ENCODE assay signal across 17 mouse cellular contexts in genomic region chr11:118000083-118000482, GRCm38 (mm10). TPM values are rescaled to one million over a fixed set of nuclear protein-coding genes. Genes with fewer than 3 reads are reported as not detected.
A peak's percentile ranks its signal among the peaks of the same experiment; 100 is the strongest.
DNase-seq lines count a peak whose midpoint lies in the region; ATAC-seq and TF ChIP-seq lines count a peak whose summit lies in the region.
"Had no signal": no experiment of that assay in that cellular context is flagged by ENCODE, and none has a peak within 500 bp of the region (broad histone marks: within the 10 kb centered on the region; RNA-seq: fewer than 3 reads in every experiment).

No protein-coding gene starts in this region.

- ATAC-seq in heart, embryonic 12.5 days (ENCODE audit: insufficient number of reproducible peaks, low FRiP score): 0 out of 2 replicates have a peak, but pooled peaks have one; percentile 21
- ATAC-seq in megakaryocyte, adult 5-6 weeks (ENCODE audit: poor library complexity, severe bottlenecking): no peak
- peak; percentile 16; the same call in 1 of the 2 replicates for ATAC-seq in liver, embryonic 14.5 days (ENCODE audit: insufficient read depth)
- ATAC-seq: lung, postnatal 0 days; midbrain, embryonic 16.5 days had no signal

- no peaks in the 10 kb centered on the region for H3K27me3 ChIP-seq in heart, embryonic 12.5 days (replicated peaks)
- H3K27me3 ChIP-seq in megakaryocyte, embryonic 14.5 days (replicated peaks): no peaks in the 10 kb centered on the region
- H3K27me3 ChIP-seq in liver, embryonic 14.5 days (ENCODE audit: control insufficient read depth, insufficient read depth, low read length): no peaks in the 10 kb centered on the region
- H3K27me3 ChIP-seq: forebrain, embryonic 12.5 days; limb, embryonic 13.5 days had no signal

- TF ChIP-seq CTCF in liver, embryonic 14.5 days (IDR thresholded peaks at IDR 0.05; ENCODE audit: low read depth): no peak
- no peak for TF ChIP-seq CTCF in lung, adult 2 months (IDR thresholded peaks at IDR 0.05; ENCODE audit: insufficient read depth, low read length)

- H3K9me3 ChIP-seq in heart, embryonic 12.5 days (replicated peaks): no peaks in the 10 kb centered on the region
- no peaks in the 10 kb centered on the region for H3K9me3 ChIP-seq in megakaryocyte, embryonic 14.5 days
- H3K9me3 ChIP-seq in liver, embryonic 14.5 days (ENCODE audit: control insufficient read depth, low read length): no peaks in the 10 kb centered on the region
- H3K9me3 ChIP-seq: forebrain, embryonic 12.5 days; limb, embryonic 13.5 days had no signal

- no peak for TF ChIP-seq POLR2A in lung, adult 2 months (IDR thresholded peaks at IDR 0.05; ENCODE audit: borderline replicate concordance, extremely low read depth, low read depth, low read length)

- H3K9ac ChIP-seq in heart, embryonic 12.5 days: no peak overlapping the region
- peak overlapping the region; percentile 21; the same call in 1 of the 2 replicates for H3K9ac ChIP-seq in liver, embryonic 14.5 days (replicated peaks)
- H3K9ac ChIP-seq: forebrain, embryonic 12.5 days; hindbrain, embryonic 14.5 days; limb, embryonic 13.5 days had no signal

- no peak overlapping the region for H3K4me3 ChIP-seq in heart, embryonic 12.5 days
- peak overlapping the region; percentile 81 for H3K4me3 ChIP-seq in megakaryocyte, embryonic 14.5 days (replicated peaks)
- H3K4me3 ChIP-seq in liver, embryonic 14.5 days (ENCODE audit: insufficient read depth in 1 of 2, low read depth in 2 of 2, low read length in 2 of 2): no peak overlapping the region
- no peak overlapping the region for H3K4me3 ChIP-seq in lung, adult 2 months (replicated peaks; ENCODE audit: extremely low read depth, low read depth, low read length)
- H3K4me3 ChIP-seq: forebrain, embryonic 12.5 days; limb, embryonic 13.5 days had no signal

- 20% methylated on average over 1 of the region's 1 CpGs for WGBS in heart, embryonic 12.5 days
- WGBS in liver, embryonic 14.5 days (ENCODE audit: insufficient replicate concordance): 13% methylated on average over 1 of the region's 1 CpGs
- WGBS in lung, adult 2 months: 16% methylated on average over 1 of the region's 1 CpGs

- no peak for TF ChIP-seq EP300 in liver, embryonic 14.5 days (IDR thresholded peaks at IDR 0.05; ENCODE audit: low read depth)

- peaks cover 42% of the 10 kb centered on the region for H3K36me3 ChIP-seq in heart, embryonic 12.5 days
- H3K36me3 ChIP-seq in megakaryocyte, embryonic 14.5 days (replicated peaks; ENCODE audit: low read length): peaks cover 92% of the 10 kb centered on the region
- peaks cover 27% of the 10 kb centered on the region for H3K36me3 ChIP-seq in liver, embryonic 14.5 days (replicated peaks; ENCODE audit: control insufficient read depth, insufficient read depth, low read depth)

- DNase-seq in heart, adult 18-20 months: no peak
- no peak for DNase-seq in liver, embryonic 14.5 days (ENCODE audit: low read depth in 3 of 3, low spot score in 3 of 3)
- no peak for DNase-seq in lung, adult 2 months
- no peak for DNase-seq in kidney, adult 18-20 months
- no peak for DNase-seq in natural killer cell, adult 2 months (ENCODE audit: low spot score in 2 of 2)
- DNase-seq: cerebellum, adult 9-11 months; gastrocnemius, postnatal 25 days; kidney, adult 8-10 months; kidney, postnatal 25 days had no signal

- H3K4me1 ChIP-seq in heart, embryonic 12.5 days (replicated peaks): peaks cover 58% of the 10 kb centered on the region
- H3K4me1 ChIP-seq in megakaryocyte, embryonic 14.5 days: peaks cover 95% of the 10 kb centered on the region
- peaks cover 21 to 26% of the 10 kb centered on the region in 2 experiments for H3K4me1 ChIP-seq in liver, embryonic 14.5 days (replicated peaks; ENCODE audit: control insufficient read depth in 2 of 2, insufficient read depth in 2 of 2, low read length in 1 of 2)
- peaks cover 32% of the 10 kb centered on the region for H3K4me1 ChIP-seq in lung, adult 2 months (ENCODE audit: control insufficient read depth, insufficient read depth, low read length)

- H3K27ac ChIP-seq in heart, embryonic 12.5 days (ENCODE audit: poor library complexity, severe bottlenecking): peak overlapping the region; percentile 67
- peak overlapping the region; percentile 94 for H3K27ac ChIP-seq in liver, embryonic 14.5 days
- H3K27ac ChIP-seq: hindbrain, embryonic 14.5 days; limb, embryonic 13.5 days had no signal

- H3K4me2 ChIP-seq in heart, embryonic 12.5 days: peak overlapping the region; percentile 5; the same call in 1 of the 2 replicates
- H3K4me2 ChIP-seq in liver, embryonic 14.5 days (ENCODE audit: low read depth): peak overlapping the region; percentile 57
- H3K4me2 ChIP-seq: forebrain, embryonic 12.5 days; hindbrain, embryonic 14.5 days; limb, embryonic 13.5 days had no signal

RNA-seq across cellular contexts. Expression of gene Pgs1, which starts 14.0 kb away (rescaled TPM):
- 28.9 and 29.6 TPM in 2 replicates for polyA plus RNA-seq in heart, embryonic 12.5 days (2016; fragmentation: Nextera tagmentation; extraction: Ambion mirVana)
- total RNA-seq in heart, adult 18-20 months (2021): 10 to 100 TPM; 17.0 to 18.8 TPM
- 16.0 and 43.0 TPM in 2 replicates for polyA plus RNA-seq in megakaryocyte, embryonic 14.5 days (2012; ENCODE audit: insufficient read depth, low replicate concordance)
- total RNA-seq in megakaryocyte, adult 5-6 weeks (2015): 18.7 and 22.4 TPM in 2 replicates
- total RNA-seq in megakaryocyte, adult 5-6 weeks (2017): 26.7 and 27.2 TPM in 2 replicates
- 11.9 and 12.9 TPM in 2 replicates for polyA plus RNA-seq in liver, embryonic 14.5 days (2012; rRNA removed)
- 11.2 and 12.1 TPM in 2 replicates for polyA plus RNA-seq in liver, embryonic 14.5 days (2014; fragmentation: Nextera tagmentation; extraction: Ambion mirVana)
- 83.2 and 104 TPM in 2 replicates for polyA plus RNA-seq in lung, adult 2 months (2012; rRNA removed)

RNA-seq across cellular contexts. Expression of gene Socs3, which starts 30.2 kb away (rescaled TPM):
- polyA plus RNA-seq in heart, embryonic 12.5 days (2016; fragmentation: Nextera tagmentation; extraction: Ambion mirVana): 7.1 and 8.0 TPM in 2 replicates
- total RNA-seq in heart, adult 18-20 months (2021): 1 to 10 TPM; 3.2 to 3.5 TPM
- polyA plus RNA-seq in megakaryocyte, embryonic 14.5 days (2012; ENCODE audit: insufficient read depth, low replicate concordance): 54.8 and 75.2 TPM in 2 replicates
- 2.0 and 3.1 TPM in 2 replicates for total RNA-seq in megakaryocyte, adult 5-6 weeks (2015)
- total RNA-seq in megakaryocyte, adult 5-6 weeks (2017): 3.2 and 5.1 TPM in 2 replicates
- 6.5 and 7.0 TPM in 2 replicates for polyA plus RNA-seq in liver, embryonic 14.5 days (2012; rRNA removed)
- 2.2 and 2.7 TPM in 2 replicates for polyA plus RNA-seq in liver, embryonic 14.5 days (2014; fragmentation: Nextera tagmentation; extraction: Ambion mirVana)
- polyA plus RNA-seq in lung, adult 2 months (2012; rRNA removed): 32.1 and 40.6 TPM in 2 replicates
